In the genomic region with DNA sequence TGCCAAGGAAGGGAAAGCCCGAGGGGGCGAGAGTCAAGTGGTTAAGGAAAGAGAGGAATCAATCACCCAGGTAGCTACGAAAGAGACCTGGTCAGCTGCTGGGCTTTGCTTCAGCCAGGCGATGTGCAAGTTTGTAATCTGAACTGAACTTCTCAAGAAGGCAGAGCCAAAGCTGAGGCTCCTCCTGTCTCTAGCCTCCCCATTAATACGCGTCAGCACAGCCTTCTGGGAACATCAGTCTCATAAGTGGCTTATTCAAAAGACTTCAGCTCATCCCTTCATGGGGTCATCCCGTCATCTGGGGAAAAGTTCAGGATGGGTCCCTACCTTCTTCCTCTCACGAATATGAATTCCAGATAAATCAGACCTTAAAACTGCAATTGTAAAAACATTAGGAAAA, we compare ENCODE assay signal across 12 mouse cellular contexts.
"Had no signal": no experiment of that assay in that cellular context is flagged by ENCODE, and none has a peak within 500 bp of the region (broad histone marks: within the 10 kb centered on the region; RNA-seq: fewer than 3 reads in every experiment).

No protein-coding gene starts in this region.

- H3K4me3 ChIP-seq: liver, embryonic 15.5 days; neural tube, embryonic 12.5 days had no signal

- H3K27ac ChIP-seq: liver, embryonic 15.5 days; neural tube, embryonic 12.5 days; stomach, postnatal 0 days had no signal

- DNase-seq: kidney, adult 11 months; kidney, adult 9 months; kidney, postnatal 14 days; left cerebral cortex, postnatal 4 days; lung, adult 2 months; lung, postnatal 36 days; midbrain, embryonic 14.5 days; thymus, postnatal 4 days had no signal

- H3K27me3 ChIP-seq: liver, embryonic 15.5 days had no signal

- H3K4me2 ChIP-seq: liver, embryonic 15.5 days; neural tube, embryonic 12.5 days had no signal

- H3K9ac ChIP-seq: liver, embryonic 15.5 days; neural tube, embryonic 12.5 days had no signal

- ATAC-seq: lung, postnatal 0 days had no signal

- H3K36me3 ChIP-seq: liver, embryonic 15.5 days; neural tube, embryonic 12.5 days had no signal

- H3K9me3 ChIP-seq: liver, embryonic 15.5 days; neural tube, embryonic 12.5 days had no signal
